Mouse (Mus musculus): ENCODE measurements around the gene Gm3526. TPM values are rescaled to one million over a fixed set of nuclear protein-coding genes. Genes with fewer than 3 reads are reported as not detected.

Gm3526 gene
- total RNA-seq (2023), result not detected

GRCm38 (mm10) chr14:5260480-5260879 lies at the start of gene Gm3526:
TSS of gene Gm3526 (minus strand) at chr14:5260580.

Other genes with a start within 250 kb of the Gm3526 start
- not detected for gene Gm3298, start 244.7 kb downstream of the Gm3526 start, total RNA-seq (2023)
- gene 4930555G01Rik, start 210.0 kb downstream of the Gm3526 start, total RNA-seq (2023), result not detected
- gene Gm8281, start 189.5 kb downstream of the Gm3526 start, total RNA-seq (2023), result not detected
- not detected for gene Gm8279, start 129.1 kb downstream of the Gm3526 start, total RNA-seq (2023)
- not detected for gene Gm3317, start 96.0 kb downstream of the Gm3526 start, total RNA-seq (2023)
- gene Gm8271, start 74.8 kb downstream of the Gm3526 start, total RNA-seq (2023), result not detected
- not detected for gene Gm3542, start 74.3 kb upstream of the Gm3526 start, total RNA-seq (2023)
- gene Gm3500, start 128.5 kb upstream of the Gm3526 start, total RNA-seq (2023), result not detected
- 0.70 TPM for gene Gm3194, start 194.9 kb upstream of the Gm3526 start, total RNA-seq (2023)
- not detected for gene Gm8246, start 217.2 kb upstream of the Gm3526 start, total RNA-seq (2023)
- gene Gm3187, start 223.6 kb upstream of the Gm3526 start, total RNA-seq (2023), result not detected
- gene Gm3488, start 241.1 kb upstream of the Gm3526 start, total RNA-seq (2023), result not detected

All from CD8-positive naive resting alpha-beta T cell, adult 57 days (primary cell).